Mouse (Mus musculus): ENCODE measurements around the gene Olfr560. TPM values are rescaled to one million over a fixed set of nuclear protein-coding genes. Genes with fewer than 3 reads are reported as not detected.

Olfr560 gene
- polyA plus RNA-seq (2014; fragmentation: Nextera tagmentation; extraction: Ambion mirVana), result not detected in 2 replicates

- Histone ChIP-seq H3K27me3 (ENCODE audit: control insufficient read depth, insufficient read depth, low read length) (no peaks in the 10 kb centered on the region), H3K9me3 (ENCODE audit: control insufficient read depth, low read depth, low read length) (no peaks in the 10 kb centered on the region), H3K9ac (replicated peaks; ENCODE audit: low read depth, low read length) (no peak within 1 kb of the TSS), H3K27ac (ENCODE audit: low read length) (no peak within 1 kb of the TSS), H3K4me3 (ENCODE audit: low read depth, low read length) (no peak within 1 kb of the TSS), H3K4me2 (replicated peaks; ENCODE audit: low read depth, low read length) (no peak within 1 kb of the TSS), H3K36me3 (ENCODE audit: control insufficient read depth, insufficient read depth, low read length) (no peaks in the 10 kb centered on the region), H3K4me1 (ENCODE audit: control insufficient read depth, insufficient read depth, low read length) (no peaks in the 10 kb centered on the region)
- 63% methylated on average over 4 of the region's 4 CpGs for WGBS
- ATAC-seq (ENCODE audit: insufficient number of reproducible peaks, insufficient read depth, low FRiP score, low read depth), result no peak
Measured at GRCm38 (mm10) chr7:102759266-102759665, at the start of gene Olfr560, which contains the start of gene Olfr78. Olfr560 (minus strand) TSS chr7:102759366. Olfr78 (minus strand) TSS chr7:102759471.

GRCm38 (mm10) chr7:102803180-102803579 lies 44.0 kb upstream of the Olfr560 start, which contains the start of gene Olfr564:
Olfr564 (plus strand) TSS chr7:102803480.
- Histone ChIP-seq H3K27ac (ENCODE audit: low read length) (no peak within 1 kb of the TSS), H3K4me3 (ENCODE audit: low read depth, low read length) (no peak within 1 kb of the TSS), H3K36me3 (ENCODE audit: control insufficient read depth, insufficient read depth, low read length) (no peaks in the 10 kb centered on the region), H3K4me1 (ENCODE audit: control insufficient read depth, insufficient read depth, low read length) (no peaks in the 10 kb centered on the region), H3K9me3 (ENCODE audit: control insufficient read depth, low read depth, low read length) (no peaks in the 10 kb centered on the region), H3K9ac (replicated peaks; ENCODE audit: low read depth, low read length) (no peak within 1 kb of the TSS), H3K27me3 (ENCODE audit: control insufficient read depth, insufficient read depth, low read length) (no peaks in the 10 kb centered on the region), H3K4me2 (replicated peaks; ENCODE audit: low read depth, low read length) (no peak within 1 kb of the TSS)
- no peak for ATAC-seq (ENCODE audit: insufficient number of reproducible peaks, insufficient read depth, low FRiP score, low read depth)

GRCm38 (mm10) chr7:102770921-102771320 lies 11.8 kb upstream of the Olfr560 start, which contains the start of gene Olfr561:
Olfr561 (plus strand) TSS chr7:102771221.
- H3K27ac ChIP-seq (ENCODE audit: low read length), result no peak within 1 kb of the TSS
- H3K4me2 ChIP-seq (replicated peaks; ENCODE audit: low read depth, low read length), result no peak within 1 kb of the TSS
- no peak within 1 kb of the TSS for H3K9ac ChIP-seq (replicated peaks; ENCODE audit: low read depth, low read length)
- H3K27me3 ChIP-seq (ENCODE audit: control insufficient read depth, insufficient read depth, low read length), result no peaks in the 10 kb centered on the region
- 83% methylated on average over 2 of the region's 2 CpGs for WGBS
- H3K9me3 ChIP-seq (ENCODE audit: control insufficient read depth, low read depth, low read length), result no peaks in the 10 kb centered on the region
- H3K36me3 ChIP-seq (ENCODE audit: control insufficient read depth, insufficient read depth, low read length), result no peaks in the 10 kb centered on the region
- ATAC-seq (ENCODE audit: insufficient number of reproducible peaks, insufficient read depth, low FRiP score, low read depth), result no peak
- H3K4me3 ChIP-seq (ENCODE audit: low read depth, low read length), result no peak within 1 kb of the TSS
- H3K4me1 ChIP-seq (ENCODE audit: control insufficient read depth, insufficient read depth, low read length), result no peaks in the 10 kb centered on the region

- Histone ChIP-seq H3K4me2 (replicated peaks; ENCODE audit: low read depth, low read length) (no peak overlapping the region), H3K4me3 (ENCODE audit: low read depth, low read length) (no peak overlapping the region), H3K9me3 (ENCODE audit: control insufficient read depth, low read depth, low read length) (no peaks in the 10 kb centered on the region), H3K4me1 (ENCODE audit: control insufficient read depth, insufficient read depth, low read length) (no peaks in the 10 kb centered on the region), H3K36me3 (ENCODE audit: control insufficient read depth, insufficient read depth, low read length) (no peaks in the 10 kb centered on the region), H3K9ac (replicated peaks; ENCODE audit: low read depth, low read length) (no peak overlapping the region), H3K27me3 (ENCODE audit: control insufficient read depth, insufficient read depth, low read length) (no peaks in the 10 kb centered on the region), H3K27ac (ENCODE audit: low read length) (no peak overlapping the region)
- no peak for ATAC-seq (ENCODE audit: insufficient number of reproducible peaks, insufficient read depth, low FRiP score, low read depth)
- WGBS, result 8% methylated on average over 1 of the region's 1 CpGs
Measured at GRCm38 (mm10) chr7:102752086-102752485, 7.1 kb downstream of the Olfr560 start.

- Histone ChIP-seq H3K27ac (ENCODE audit: low read length) (no peak overlapping the region), H3K4me3 (ENCODE audit: low read depth, low read length) (no peak overlapping the region), H3K36me3 (ENCODE audit: control insufficient read depth, insufficient read depth, low read length) (no peaks in the 10 kb centered on the region), H3K27me3 (ENCODE audit: control insufficient read depth, insufficient read depth, low read length) (no peaks in the 10 kb centered on the region), H3K4me1 (ENCODE audit: control insufficient read depth, insufficient read depth, low read length) (no peaks in the 10 kb centered on the region), H3K4me2 (replicated peaks; ENCODE audit: low read depth, low read length) (no peak overlapping the region), H3K9me3 (ENCODE audit: control insufficient read depth, low read depth, low read length) (no peaks in the 10 kb centered on the region), H3K9ac (replicated peaks; ENCODE audit: low read depth, low read length) (no peak overlapping the region)
- 48% methylated on average over 2 of the region's 2 CpGs for WGBS
- ATAC-seq (ENCODE audit: insufficient number of reproducible peaks, insufficient read depth, low FRiP score, low read depth), result no peak
Measured at GRCm38 (mm10) chr7:102737705-102738104, 21.5 kb downstream of the Olfr560 start.

GRCm38 (mm10) chr7:102733793-102734192 lies 25.4 kb downstream of the Olfr560 start:
- WGBS, result 22% methylated on average over 1 of the region's 1 CpGs
- Histone ChIP-seq H3K27me3 (ENCODE audit: control insufficient read depth, insufficient read depth, low read length) (no peaks in the 10 kb centered on the region), H3K9ac (replicated peaks; ENCODE audit: low read depth, low read length) (no peak overlapping the region), H3K36me3 (ENCODE audit: control insufficient read depth, insufficient read depth, low read length) (no peaks in the 10 kb centered on the region), H3K4me3 (ENCODE audit: low read depth, low read length) (no peak overlapping the region), H3K4me2 (replicated peaks; ENCODE audit: low read depth, low read length) (no peak overlapping the region), H3K4me1 (ENCODE audit: control insufficient read depth, insufficient read depth, low read length) (no peaks in the 10 kb centered on the region), H3K9me3 (ENCODE audit: control insufficient read depth, low read depth, low read length) (no peaks in the 10 kb centered on the region), H3K27ac (ENCODE audit: low read length) (no peak overlapping the region)
- ATAC-seq (ENCODE audit: insufficient number of reproducible peaks, insufficient read depth, low FRiP score, low read depth), result peak; percentile 46; the same call in 1 of the 2 replicates

- H3K36me3 ChIP-seq (ENCODE audit: control insufficient read depth, insufficient read depth, low read length), result no peaks in the 10 kb centered on the region
- H3K27ac ChIP-seq (ENCODE audit: low read length), result no peak within 1 kb of the TSS
- no peaks in the 10 kb centered on the region for H3K9me3 ChIP-seq (ENCODE audit: control insufficient read depth, low read depth, low read length)
- no peaks in the 10 kb centered on the region for H3K27me3 ChIP-seq (ENCODE audit: control insufficient read depth, insufficient read depth, low read length)
- no peak within 1 kb of the TSS for H3K4me2 ChIP-seq (replicated peaks; ENCODE audit: low read depth, low read length)
- ATAC-seq (ENCODE audit: insufficient number of reproducible peaks, insufficient read depth, low FRiP score, low read depth), result no peak
- H3K4me3 ChIP-seq (ENCODE audit: low read depth, low read length), result no peak within 1 kb of the TSS
- no peak within 1 kb of the TSS for H3K9ac ChIP-seq (replicated peaks; ENCODE audit: low read depth, low read length)
- H3K4me1 ChIP-seq (ENCODE audit: control insufficient read depth, insufficient read depth, low read length), result no peaks in the 10 kb centered on the region
Measured at GRCm38 (mm10) chr7:102727391-102727790, 31.8 kb downstream of the Olfr560 start, which contains the start of gene Olfr559. Olfr559 (minus strand) TSS chr7:102727491.

GRCm38 (mm10) chr7:102718970-102719369 lies 40.2 kb downstream of the Olfr560 start, which contains the start of gene Olfr33:
Olfr33 (minus strand) TSS chr7:102719070.
- 33% methylated on average over 1 of the region's 1 CpGs for WGBS
- ATAC-seq (ENCODE audit: insufficient number of reproducible peaks, insufficient read depth, low FRiP score, low read depth), result no peak

GRCm38 (mm10) chr7:102701915-102702314 lies 57.3 kb downstream of the Olfr560 start, which contains the start of gene Olfr558:
Olfr558 (plus strand) TSS chr7:102702215.
- no peaks in the 10 kb centered on the region for H3K36me3 ChIP-seq (ENCODE audit: control insufficient read depth, insufficient read depth, low read length)
- ATAC-seq (ENCODE audit: insufficient number of reproducible peaks, insufficient read depth, low FRiP score, low read depth), result no peak
- H3K4me2 ChIP-seq (replicated peaks; ENCODE audit: low read depth, low read length), result no peak within 1 kb of the TSS
- H3K4me3 ChIP-seq (ENCODE audit: low read depth, low read length), result no peak within 1 kb of the TSS
- no peak within 1 kb of the TSS for H3K9ac ChIP-seq (replicated peaks; ENCODE audit: low read depth, low read length)
- H3K4me1 ChIP-seq (ENCODE audit: control insufficient read depth, insufficient read depth, low read length), result no peaks in the 10 kb centered on the region
- H3K27me3 ChIP-seq (ENCODE audit: control insufficient read depth, insufficient read depth, low read length), result no peaks in the 10 kb centered on the region
- no peak within 1 kb of the TSS for H3K27ac ChIP-seq (ENCODE audit: low read length)
- H3K9me3 ChIP-seq (ENCODE audit: control insufficient read depth, low read depth, low read length), result no peaks in the 10 kb centered on the region

More at GRCm38 (mm10) chr7:102718970-102719369, 40.2 kb downstream of the Olfr560 start, which contains the start of gene Olfr33:
- Histone ChIP-seq H3K27me3 (ENCODE audit: control insufficient read depth, insufficient read depth, low read length) (no peaks in the 10 kb centered on the region), H3K4me2 (replicated peaks; ENCODE audit: low read depth, low read length) (no peak within 1 kb of the TSS), H3K36me3 (ENCODE audit: control insufficient read depth, insufficient read depth, low read length) (no peaks in the 10 kb centered on the region), H3K4me1 (ENCODE audit: control insufficient read depth, insufficient read depth, low read length) (no peaks in the 10 kb centered on the region), H3K4me3 (ENCODE audit: low read depth, low read length) (no peak within 1 kb of the TSS), H3K9me3 (ENCODE audit: control insufficient read depth, low read depth, low read length) (no peaks in the 10 kb centered on the region), H3K27ac (ENCODE audit: low read length) (no peak within 1 kb of the TSS), H3K9ac (replicated peaks; ENCODE audit: low read depth, low read length) (no peak within 1 kb of the TSS)
